Mouse (Mus musculus) liver, postnatal 0 days (tissue): ENCODE measurements at regions not wholly inside any gene's neighbourhood (a gene's known extent, or its start where the extent isn't known, plus 50 kb on each side); places are given as distances from the start of the nearest gene placed in this dataset.

Experiments used
- CTCF ChIP-seq: sonication (generic); IDR thresholded peaks from 2 replicates; pipeline ENCODE4 v1.5.1; 2016; ENCODE audit warnings: antibody characterized with exemption, low read depth
- EP300 ChIP-seq: IDR thresholded peaks from 2 replicates; pipeline ENCODE4 v1.6.1; 2016; ENCODE audit warnings: antibody characterized with exemption, low read depth, mild to moderate bottlenecking

DNA sequence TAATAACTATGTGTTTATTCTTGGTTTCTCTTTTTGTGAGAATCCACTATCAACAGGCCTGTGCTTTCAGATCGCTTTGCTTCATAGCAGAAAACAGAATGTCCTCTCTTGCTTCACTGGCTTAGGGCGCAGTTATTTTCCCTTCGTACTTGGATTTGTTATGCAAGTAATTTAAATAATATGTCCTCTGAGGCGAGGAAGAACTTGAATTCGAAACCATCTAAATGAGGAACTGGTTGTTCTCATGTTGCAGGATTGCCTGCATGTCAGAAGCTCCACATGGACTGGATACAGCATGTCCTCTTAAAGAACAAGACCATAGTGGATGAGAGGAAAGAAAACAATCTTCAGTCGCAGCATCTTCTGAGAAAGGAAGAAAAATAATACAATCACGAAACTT is 1151.2 kb upstream of the Celf2 start:
- TF ChIP-seq EP300 (no peak), CTCF (no peak)
